Mouse (Mus musculus): ENCODE data around the gene Tamm41. TPM values are rescaled to one million over a fixed set of nuclear protein-coding genes. Genes with fewer than 3 reads are reported as not detected.

Tamm41 gene
- polyA plus RNA-seq, 1 experiment from 2014 or later = 76.9 TPM

DNA sequence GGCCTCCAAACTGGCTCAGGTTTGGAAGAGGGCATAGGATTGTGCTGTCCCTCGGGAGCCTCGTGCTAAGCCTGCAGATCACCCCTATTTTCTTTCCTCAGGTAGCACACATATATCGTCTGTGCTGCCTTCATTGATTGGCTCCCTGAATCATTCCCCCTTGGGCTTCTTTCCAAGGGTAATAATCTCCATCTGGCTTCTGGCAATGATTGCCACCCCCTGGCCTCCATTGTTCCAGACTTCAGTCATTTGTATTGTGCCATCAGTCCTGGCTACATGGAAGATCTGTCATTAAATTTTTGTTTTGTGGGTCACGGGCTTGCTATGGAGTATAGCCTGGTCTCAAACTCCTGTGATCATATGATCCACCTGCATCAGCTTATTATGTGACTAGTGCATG is 17.8 kb upstream of the Tamm41 start:
- Histone ChIP-seq H3K4me1 (ENCODE audit: control insufficient read depth, insufficient read depth, low read length) (no peaks in the 10 kb centered on the region), H3K4me3 (ENCODE audit: low read depth, low read length) (no peak overlapping the region), H3K27ac (ENCODE audit: low read depth, low read length) (no peak overlapping the region), H3K27me3 (ENCODE audit: control insufficient read depth, insufficient read depth, low read length) (no peaks in the 10 kb centered on the region), H3K9ac (ENCODE audit: low read length) (no peak overlapping the region), H3K4me2 (no peak overlapping the region), H3K36me3 (ENCODE audit: control insufficient read depth, insufficient read depth, low read length) (no peaks in the 10 kb centered on the region), H3K9me3 (ENCODE audit: control insufficient read depth, low read length) (no peaks in the 10 kb centered on the region)
- no peak for ATAC-seq (ENCODE audit: low FRiP score)
- DNase-seq (ENCODE audit: low spot score, missing footprints) = no peak
- WGBS = 93% methylated on average over 4 of the region's 4 CpGs

- H3K4me2 ChIP-seq = no peak overlapping the region
- WGBS = 72% methylated on average over 6 of the region's 6 CpGs
- DNase-seq (ENCODE audit: low spot score, missing footprints) = no peak
- H3K27me3 ChIP-seq (ENCODE audit: control insufficient read depth, insufficient read depth, low read length) = no peaks in the 10 kb centered on the region
- H3K9ac ChIP-seq (ENCODE audit: low read length) = no peak overlapping the region
- no peaks in the 10 kb centered on the region for H3K9me3 ChIP-seq (ENCODE audit: control insufficient read depth, low read length)
- no peaks in the 10 kb centered on the region for H3K36me3 ChIP-seq (ENCODE audit: control insufficient read depth, insufficient read depth, low read length)
- H3K27ac ChIP-seq (ENCODE audit: low read depth, low read length) = no peak overlapping the region
- H3K4me3 ChIP-seq (ENCODE audit: low read depth, low read length) = no peak overlapping the region
- no peak for ATAC-seq (ENCODE audit: low FRiP score)
- H3K4me1 ChIP-seq (ENCODE audit: control insufficient read depth, insufficient read depth, low read length) = no peaks in the 10 kb centered on the region
These were observed 14.0 kb upstream of the Tamm41 start for GRCm38 (mm10) chr6:115051586-115052197.

GRCm38 (mm10) chr6:115049015-115049414 is 11.3 kb upstream of the Tamm41 start:
- H3K4me3 ChIP-seq (ENCODE audit: low read depth, low read length) = no peak overlapping the region
- no peak for ATAC-seq (ENCODE audit: low FRiP score)
- no peaks in the 10 kb centered on the region for H3K9me3 ChIP-seq (ENCODE audit: control insufficient read depth, low read length)
- DNase-seq (ENCODE audit: low spot score, missing footprints) = peak; percentile 87
- no peaks in the 10 kb centered on the region for H3K4me1 ChIP-seq (ENCODE audit: control insufficient read depth, insufficient read depth, low read length)
- no peak overlapping the region for H3K27ac ChIP-seq (ENCODE audit: low read depth, low read length)
- WGBS = 16% methylated on average over 4 of the region's 4 CpGs
- H3K4me2 ChIP-seq = no peak overlapping the region
- no peaks in the 10 kb centered on the region for H3K36me3 ChIP-seq (ENCODE audit: control insufficient read depth, insufficient read depth, low read length)
- no peak overlapping the region for H3K9ac ChIP-seq (ENCODE audit: low read length)
- H3K27me3 ChIP-seq (ENCODE audit: control insufficient read depth, insufficient read depth, low read length) = no peaks in the 10 kb centered on the region

DNA sequence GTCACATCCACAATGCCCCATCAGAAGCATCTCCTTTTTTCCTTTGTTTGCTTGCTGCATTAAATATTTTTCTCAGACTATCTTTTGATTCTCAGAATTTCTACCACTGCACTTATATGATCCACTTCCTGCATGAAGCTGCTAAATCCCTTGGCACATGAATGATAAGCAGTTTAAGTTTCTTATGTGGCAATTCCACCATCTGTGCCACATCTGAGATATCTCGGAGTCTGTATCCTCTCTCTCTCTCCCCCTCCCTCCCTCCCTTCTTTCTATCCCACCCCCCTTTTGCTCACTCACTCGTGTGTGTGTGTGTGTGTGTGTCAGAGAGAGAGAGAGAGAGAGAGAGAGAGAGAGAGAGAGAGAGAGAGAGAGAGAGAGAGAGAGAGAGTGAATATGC is 10.1 kb upstream of the Tamm41 start:
- Histone ChIP-seq H3K36me3 (ENCODE audit: control insufficient read depth, insufficient read depth, low read length) (no peaks in the 10 kb centered on the region), H3K4me2 (no peak overlapping the region), H3K27ac (ENCODE audit: low read depth, low read length) (no peak overlapping the region), H3K4me3 (ENCODE audit: low read depth, low read length) (no peak overlapping the region), H3K9me3 (ENCODE audit: control insufficient read depth, low read length) (no peaks in the 10 kb centered on the region), H3K9ac (ENCODE audit: low read length) (no peak overlapping the region), H3K4me1 (ENCODE audit: control insufficient read depth, insufficient read depth, low read length) (no peaks in the 10 kb centered on the region), H3K27me3 (ENCODE audit: control insufficient read depth, insufficient read depth, low read length) (no peaks in the 10 kb centered on the region)
- WGBS = 52% methylated on average over 2 of the region's 2 CpGs
- ATAC-seq (ENCODE audit: low FRiP score) (no peak), DNase-seq (ENCODE audit: low spot score, missing footprints) (no peak)

- no peaks in the 10 kb centered on the region for H3K9me3 ChIP-seq (ENCODE audit: control insufficient read depth, low read length)
- WGBS = 76% methylated on average over 1 of the region's 1 CpGs
- no peak for ATAC-seq (ENCODE audit: low FRiP score)
These were observed 8.4 kb upstream of the Tamm41 start for GRCm38 (mm10) chr6:115046064-115046463.

DNA sequence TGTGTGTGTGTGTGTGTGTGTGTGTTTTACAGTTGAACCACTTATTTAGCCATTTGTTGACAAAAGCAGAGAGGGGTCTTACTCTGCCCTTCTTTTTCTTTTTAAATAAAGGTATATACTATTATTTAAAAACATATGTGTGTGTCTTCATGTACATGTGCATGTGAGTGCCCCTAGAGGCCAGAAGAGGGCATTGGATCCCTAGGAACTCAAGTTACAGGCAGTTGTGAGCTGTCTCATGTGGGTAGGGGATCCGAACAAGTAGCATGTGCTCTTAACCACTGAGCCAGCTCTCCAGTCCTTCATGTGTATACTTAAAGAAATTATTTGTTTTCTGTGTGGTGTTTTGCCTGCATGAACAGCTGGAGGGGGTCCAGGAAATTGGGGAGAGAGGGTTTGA is 7.0 kb upstream of the Tamm41 start:
- Histone ChIP-seq H3K36me3 (ENCODE audit: control insufficient read depth, insufficient read depth, low read length) (no peaks in the 10 kb centered on the region), H3K4me1 (ENCODE audit: control insufficient read depth, insufficient read depth, low read length) (no peaks in the 10 kb centered on the region), H3K27ac (ENCODE audit: low read depth, low read length) (no peak overlapping the region), H3K4me3 (ENCODE audit: low read depth, low read length) (no peak overlapping the region), H3K4me2 (no peak overlapping the region), H3K9me3 (ENCODE audit: control insufficient read depth, low read length) (no peaks in the 10 kb centered on the region), H3K9ac (ENCODE audit: low read length) (no peak overlapping the region), H3K27me3 (ENCODE audit: control insufficient read depth, insufficient read depth, low read length) (no peaks in the 10 kb centered on the region)
- 51% methylated on average over 1 of the region's 1 CpGs for WGBS
- DNase-seq (ENCODE audit: low spot score, missing footprints) (no peak), ATAC-seq (ENCODE audit: low FRiP score) (no peak)

More at GRCm38 (mm10) chr6:115046064-115046463, 8.4 kb upstream of the Tamm41 start:
- H3K4me1 ChIP-seq (ENCODE audit: control insufficient read depth, insufficient read depth, low read length) = no peaks in the 10 kb centered on the region
- no peak overlapping the region for H3K4me2 ChIP-seq
- H3K9ac ChIP-seq (ENCODE audit: low read length) = no peak overlapping the region
- no peak overlapping the region for H3K27ac ChIP-seq (ENCODE audit: low read depth, low read length)
- H3K27me3 ChIP-seq (ENCODE audit: control insufficient read depth, insufficient read depth, low read length) = no peaks in the 10 kb centered on the region
- H3K36me3 ChIP-seq (ENCODE audit: control insufficient read depth, insufficient read depth, low read length) = no peaks in the 10 kb centered on the region
- no peak overlapping the region for H3K4me3 ChIP-seq (ENCODE audit: low read depth, low read length)
- DNase-seq (ENCODE audit: low spot score, missing footprints) = no peak

GRCm38 (mm10) chr6:115043657-115044500 is 6.2 kb upstream of the Tamm41 start:
- H3K4me1 ChIP-seq (ENCODE audit: control insufficient read depth, insufficient read depth, low read length) = no peaks in the 10 kb centered on the region
- no peak overlapping the region for H3K4me3 ChIP-seq (ENCODE audit: low read depth, low read length)
- no peaks in the 10 kb centered on the region for H3K36me3 ChIP-seq (ENCODE audit: control insufficient read depth, insufficient read depth, low read length)
- H3K9ac ChIP-seq (ENCODE audit: low read length) = no peak overlapping the region
- H3K9me3 ChIP-seq (ENCODE audit: control insufficient read depth, low read length) = no peaks in the 10 kb centered on the region
- WGBS = 74% methylated on average over 14 of the region's 14 CpGs
- no peaks in the 10 kb centered on the region for H3K27me3 ChIP-seq (ENCODE audit: control insufficient read depth, insufficient read depth, low read length)
- H3K27ac ChIP-seq (ENCODE audit: low read depth, low read length) = no peak overlapping the region
- H3K4me2 ChIP-seq = no peak overlapping the region
- DNase-seq (ENCODE audit: low spot score, missing footprints) (no peak), ATAC-seq (ENCODE audit: low FRiP score) (no peak)

DNA sequence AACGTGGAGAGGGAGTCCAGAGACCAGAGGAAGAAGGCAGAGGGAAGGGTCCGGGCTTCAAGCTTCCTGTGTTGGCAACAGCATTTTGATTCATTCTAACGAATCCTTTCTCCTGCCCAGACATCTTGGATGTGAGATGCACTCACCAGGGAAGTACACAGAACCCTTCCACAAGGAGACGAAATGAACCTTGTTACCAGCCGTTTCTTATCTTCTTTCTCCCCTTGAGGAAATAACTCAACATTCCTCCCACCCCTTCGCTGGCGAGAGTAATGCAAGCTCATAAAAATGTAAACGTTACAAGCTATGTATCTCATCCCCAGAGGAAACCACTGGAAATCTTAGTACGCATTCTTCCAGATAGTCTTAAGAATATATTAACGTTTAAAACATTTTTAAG is 4.9 kb upstream of the Tamm41 start:
- H3K4me1 ChIP-seq (ENCODE audit: control insufficient read depth, insufficient read depth, low read length) = no peaks in the 10 kb centered on the region
- no peak for ATAC-seq (ENCODE audit: low FRiP score)
- no peaks in the 10 kb centered on the region for H3K27me3 ChIP-seq (ENCODE audit: control insufficient read depth, insufficient read depth, low read length)
- no peak for DNase-seq (ENCODE audit: low spot score, missing footprints)
- H3K9ac ChIP-seq (ENCODE audit: low read length) = no peak overlapping the region
- no peak overlapping the region for H3K4me3 ChIP-seq (ENCODE audit: low read depth, low read length)
- H3K4me2 ChIP-seq = no peak overlapping the region
- 75% methylated on average over 10 of the region's 10 CpGs for WGBS
- no peaks in the 10 kb centered on the region for H3K36me3 ChIP-seq (ENCODE audit: control insufficient read depth, insufficient read depth, low read length)
- H3K27ac ChIP-seq (ENCODE audit: low read depth, low read length) = no peak overlapping the region
- no peaks in the 10 kb centered on the region for H3K9me3 ChIP-seq (ENCODE audit: control insufficient read depth, low read length)

- no peak overlapping the region for H3K9ac ChIP-seq (ENCODE audit: low read length)
- ATAC-seq (ENCODE audit: low FRiP score) (no peak), DNase-seq (ENCODE audit: low spot score, missing footprints) (no peak)
- H3K27me3 ChIP-seq (ENCODE audit: control insufficient read depth, insufficient read depth, low read length) = no peaks in the 10 kb centered on the region
- no peak overlapping the region for H3K27ac ChIP-seq (ENCODE audit: low read depth, low read length)
- peaks cover 23% of the 10 kb centered on the region for H3K36me3 ChIP-seq (ENCODE audit: control insufficient read depth, insufficient read depth, low read length)
- no peak overlapping the region for H3K4me2 ChIP-seq
- WGBS = 98% methylated on average over 5 of the region's 5 CpGs
- H3K9me3 ChIP-seq (ENCODE audit: control insufficient read depth, low read length) = no peaks in the 10 kb centered on the region
- H3K4me1 ChIP-seq (ENCODE audit: control insufficient read depth, insufficient read depth, low read length) = peaks cover 7% of the 10 kb centered on the region
- H3K4me3 ChIP-seq (ENCODE audit: low read depth, low read length) = no peak overlapping the region
These were observed 4.2 kb downstream of the Tamm41 start for GRCm38 (mm10) chr6:115033441-115033840.
